Mouse (Mus musculus) stomach, postnatal 0 days (tissue): ENCODE results near the gene Hoga1.

Source experiments
- CTCF ChIP-seq: IDR thresholded peaks from 2 replicates; pipeline ENCODE4 v1.5.1; 2016; ENCODE audit warnings: antibody characterized with exemption, low read depth, mild to moderate bottlenecking, moderate library complexity
- EP300 ChIP-seq: optimal IDR thresholded peaks from 2 replicates; pipeline ENCODE3; 2016; ENCODE audit warnings: antibody characterized with exemption

DNA sequence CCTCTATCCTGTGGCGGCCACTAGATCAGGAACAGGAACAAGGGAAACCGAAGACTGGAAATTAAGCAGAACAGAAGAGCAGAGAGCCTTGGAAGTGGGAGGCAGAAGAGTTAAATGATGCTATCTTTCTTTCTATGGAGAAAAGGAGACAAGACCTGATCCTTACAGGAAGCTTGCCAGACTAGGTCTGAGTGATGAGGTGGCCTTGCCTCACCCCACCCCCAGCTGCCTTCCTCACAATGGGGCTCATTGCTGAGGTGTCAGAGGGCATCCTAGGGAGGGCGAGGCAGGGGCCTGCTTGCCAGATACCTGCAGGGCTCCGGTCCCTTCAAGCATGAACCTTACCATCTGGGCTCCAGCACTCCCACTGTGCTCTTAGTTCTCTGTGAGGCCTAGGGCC lies 6.5 kb downstream of the Hoga1 start, which contains the start of gene 4933411K16Rik:
- TF ChIP-seq EP300 (no peak), CTCF (no peak)
